Mouse (Mus musculus) adrenal gland (tissue): ENCODE data around the gene Chd6.

Experiments used
- intact Hi-C: fragments of 180-260 bp; cut with DNase I; formaldehyde crosslinking; loops from one replicate; pipeline ENCODE4 v1.15.1; 2025
- long read RNA-seq, 2 experiments: library from polyadenylated mRNA; unstranded; transcript quantifications; one replicate each; pipeline ENCODE4 v2.0.0; 2020; ENCODE audit warnings: borderline replicate concordance in 1 of 2; ENCODE audit not compliant: insufficient replicate concordance in 1 of 2

Gene Chd6
- long read RNA-seq, experiment 1, partial matches to known transcripts: 19 of 29 reads
- long read RNA-seq, experiment 1, other reads (novel, unspliced or antisense): 9 of 29 reads
- long read RNA-seq, experiment 2, partial matches to known transcripts: 19 of 21 reads
- long read RNA-seq, experiment 2, other reads (novel, unspliced or antisense): 2 of 21 reads

GRCm38 (mm10) chr2:161108933-161109371 lies at the start of gene Chd6:
TSS of gene Chd6 (minus strand) at chr2:161109075.
- intact Hi-C loops: no loop called here

GRCm38 (mm10) chr2:161150004-161150842 lies 41.3 kb upstream of the Chd6 start:
- intact Hi-C loops: no loop called here

GRCm38 (mm10) chr2:161148428-161149020 lies 39.6 kb upstream of the Chd6 start:
- intact Hi-C loops: no loop called here

- intact Hi-C loops: no loop called here
Measured at GRCm38 (mm10) chr2:161147656-161148427, 39.0 kb upstream of the Chd6 start.

GRCm38 (mm10) chr2:161144799-161145198 lies 35.9 kb upstream of the Chd6 start:
- intact Hi-C loops: no loop called here

- intact Hi-C loops: no loop called here
Measured at GRCm38 (mm10) chr2:161138672-161139536, 30.0 kb upstream of the Chd6 start.

GRCm38 (mm10) chr2:161136999-161137398 lies 28.1 kb upstream of the Chd6 start:
- intact Hi-C loops: no loop called here

- intact Hi-C loops: no loop called here
Measured at GRCm38 (mm10) chr2:161128367-161129111, 19.7 kb upstream of the Chd6 start.

GRCm38 (mm10) chr2:161112011-161112410 lies 3.1 kb upstream of the Chd6 start:
- intact Hi-C loops: no loop called here

- intact Hi-C loops: no loop called here
Measured at GRCm38 (mm10) chr2:161109398-161109821, 535 bp upstream of the Chd6 start.

GRCm38 (mm10) chr2:161108085-161108927 lies 569 bp downstream of the Chd6 start:
- intact Hi-C loops: no loop called here

GRCm38 (mm10) chr2:161107236-161107635 lies 1.6 kb downstream of the Chd6 start:
- intact Hi-C loops: no loop called here

- intact Hi-C loops: no loop called here
Measured at GRCm38 (mm10) chr2:161103769-161104168, 5.1 kb downstream of the Chd6 start.

GRCm38 (mm10) chr2:161102102-161102501 lies 6.8 kb downstream of the Chd6 start:
- intact Hi-C loops: no loop called here

- intact Hi-C loops: no loop called here
Measured at GRCm38 (mm10) chr2:161097746-161098145, 11.1 kb downstream of the Chd6 start.

- intact Hi-C loops: loop anchor here (5.0 kb wide), 1 partner anchor 86 kb away; no protein-coding TSS in a partner anchor
Measured at GRCm38 (mm10) chr2:161090746-161091405, 18.0 kb downstream of the Chd6 start.

GRCm38 (mm10) chr2:161090200-161090599 lies 18.7 kb downstream of the Chd6 start:
- intact Hi-C loops: loop anchor here (5.0 kb wide), 1 partner anchor 87 kb away; no protein-coding TSS in a partner anchor

GRCm38 (mm10) chr2:161078590-161078989 lies 30.3 kb downstream of the Chd6 start:
- intact Hi-C loops: no loop called here
